Mouse (Mus musculus) spleen, postnatal 10 days (tissue): Measurements from ENCODE around the gene Usf2.
A peak's percentile ranks its signal among the peaks of the same experiment; 100 is the strongest.

Experiments used
- DNase-seq, 2 experiments: peaks; one replicate each; pipeline ENCODE4 v3.0.0; 2021 to 2022; ENCODE audit warnings: low spot score in 2 of 2

The Usf2 gene

DNA sequence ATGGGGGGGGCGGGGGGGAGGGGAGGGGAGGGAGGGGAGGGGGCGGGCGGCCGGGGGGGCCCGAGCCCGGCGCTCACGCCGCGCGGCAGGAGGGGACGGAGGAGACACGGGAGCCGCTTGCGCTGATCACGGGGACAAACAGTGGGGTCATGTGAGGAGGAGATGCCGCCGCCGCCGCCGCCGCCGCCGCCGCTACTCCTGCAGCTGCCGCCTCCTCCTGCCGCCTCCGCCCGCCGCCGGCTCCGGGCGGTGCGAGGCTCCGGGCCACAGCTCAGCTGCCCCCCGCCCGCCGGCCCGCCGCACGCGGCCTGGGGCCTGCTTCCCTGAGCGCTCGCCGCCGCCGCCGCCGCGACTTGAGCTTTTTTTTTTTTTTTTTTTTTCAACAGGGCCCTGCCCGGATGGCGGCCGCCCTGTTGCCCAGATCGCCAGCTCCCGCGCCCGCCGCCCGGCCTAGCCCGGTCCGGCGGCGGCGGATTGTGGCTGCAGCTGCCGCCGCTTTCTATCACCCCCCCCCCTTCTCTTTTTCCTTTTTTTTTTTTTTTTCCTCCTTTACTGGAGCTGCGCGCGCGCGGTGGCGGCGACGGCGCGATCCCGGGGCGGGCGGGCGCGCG is at the start of gene Usf2:
Gene Usf2, minus strand, starts transcription at position 48 of the 611 bp plus-strand sequence.
- DNase-seq: peak; percentile 73 to 84

DNA sequence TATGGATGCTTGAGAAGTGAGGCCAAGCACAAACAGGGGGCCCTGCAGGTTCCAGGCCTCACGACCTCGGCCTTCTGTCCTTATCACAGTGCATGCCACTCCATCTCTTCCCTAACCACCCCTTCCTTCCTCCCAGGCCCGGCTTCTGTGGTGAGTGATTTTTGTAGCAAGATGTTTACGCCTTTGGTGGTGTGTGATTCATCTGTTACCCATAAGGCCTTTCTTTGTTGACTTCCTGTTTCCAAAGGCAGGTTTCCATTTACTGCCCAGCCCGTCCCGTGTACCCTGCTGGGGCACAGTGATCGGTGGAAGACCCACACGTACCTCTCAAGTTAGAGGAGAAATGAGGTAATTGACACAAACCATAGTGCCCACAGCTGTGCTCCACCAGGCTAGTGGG is 46.0 kb upstream of the Usf2 start:
- DNase-seq: peak; percentile 22 to 46

DNA sequence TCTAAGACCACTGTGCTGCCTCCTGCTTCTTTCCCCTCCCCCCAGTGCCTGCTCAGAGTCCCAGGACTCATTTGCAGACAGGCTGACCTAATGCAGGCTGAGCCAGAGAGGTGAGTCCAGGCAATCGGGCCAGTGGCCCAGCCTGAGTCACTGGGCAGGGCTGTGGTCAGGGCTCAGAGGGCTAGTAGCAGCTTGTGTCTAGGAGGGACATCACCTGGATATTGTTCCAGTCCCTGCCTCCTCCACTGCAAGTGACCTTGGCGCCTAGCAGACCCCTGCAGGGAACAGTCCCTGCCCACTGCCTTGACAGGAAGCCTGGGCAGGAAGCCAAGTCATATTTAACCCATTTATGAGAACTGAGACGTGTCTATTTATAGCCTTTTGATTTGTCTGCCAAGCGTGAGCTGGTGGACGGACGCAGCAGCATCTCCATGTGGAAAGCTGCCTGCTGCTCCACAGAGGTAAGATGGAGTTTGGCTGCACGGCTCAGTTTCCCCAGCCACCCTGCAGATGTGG is 44.0 kb upstream of the Usf2 start:
- peak; percentile 43 to 65 for DNase-seq

DNA sequence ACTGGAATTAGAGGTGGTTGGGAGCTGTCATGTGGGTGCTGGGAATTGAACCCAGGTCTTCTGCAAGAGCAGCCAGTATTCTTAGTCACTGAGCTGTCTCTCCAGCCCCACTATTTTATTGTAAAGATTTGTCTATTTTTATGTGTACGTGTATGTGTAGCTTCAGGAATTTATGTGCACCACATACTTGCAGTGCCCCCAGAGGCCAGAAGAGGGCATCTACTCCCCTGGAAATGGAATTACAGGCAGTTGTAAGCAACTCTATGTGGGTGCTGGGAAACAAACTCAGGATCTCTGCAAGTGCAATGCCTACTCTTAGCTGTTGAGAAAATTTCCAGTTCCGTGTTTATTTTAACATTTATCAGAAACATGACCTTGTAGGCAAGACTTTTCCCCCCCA is 39.9 kb upstream of the Usf2 start:
- DNase-seq: no peak

DNA sequence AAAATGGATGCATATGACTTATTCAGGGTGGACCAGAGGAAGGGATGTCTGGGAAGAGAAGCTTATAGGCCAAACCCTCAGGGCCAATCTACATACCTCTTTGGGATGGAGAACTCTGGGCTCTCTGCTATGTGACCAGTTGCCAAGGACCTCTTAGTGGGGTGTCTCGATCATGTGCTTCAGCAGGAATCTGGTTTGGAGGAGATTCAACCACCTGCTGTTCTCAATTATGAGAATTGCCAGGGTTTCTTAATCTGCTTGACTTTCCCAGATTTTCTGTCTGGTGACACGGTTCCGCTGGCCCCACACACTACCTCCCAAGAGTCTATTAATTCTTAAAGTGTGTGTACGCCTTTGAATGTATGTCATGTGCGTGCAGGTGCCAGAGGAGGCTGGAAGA is 37.4 kb upstream of the Usf2 start:
- no peak for DNase-seq

DNA sequence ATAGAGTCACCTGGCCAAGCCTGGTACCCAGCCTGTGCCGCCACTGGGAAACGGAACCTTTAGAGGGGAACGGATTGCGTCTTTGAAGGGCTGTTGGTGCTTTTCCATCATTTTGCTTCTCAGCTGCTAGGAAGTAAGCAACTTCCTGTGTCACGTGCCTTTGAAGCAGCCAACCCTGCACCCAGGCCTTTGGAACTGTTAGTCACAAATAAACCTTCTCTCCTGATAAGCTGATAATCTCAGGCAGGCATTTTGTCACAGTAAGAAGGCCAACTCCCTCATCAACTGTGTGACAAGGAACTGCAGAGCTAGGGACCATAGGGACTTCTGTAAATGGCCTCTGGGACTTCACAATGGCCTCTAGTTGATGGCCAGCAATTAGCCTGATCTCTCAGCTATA is 35.5 kb upstream of the Usf2 start:
- DNase-seq: no peak

DNA sequence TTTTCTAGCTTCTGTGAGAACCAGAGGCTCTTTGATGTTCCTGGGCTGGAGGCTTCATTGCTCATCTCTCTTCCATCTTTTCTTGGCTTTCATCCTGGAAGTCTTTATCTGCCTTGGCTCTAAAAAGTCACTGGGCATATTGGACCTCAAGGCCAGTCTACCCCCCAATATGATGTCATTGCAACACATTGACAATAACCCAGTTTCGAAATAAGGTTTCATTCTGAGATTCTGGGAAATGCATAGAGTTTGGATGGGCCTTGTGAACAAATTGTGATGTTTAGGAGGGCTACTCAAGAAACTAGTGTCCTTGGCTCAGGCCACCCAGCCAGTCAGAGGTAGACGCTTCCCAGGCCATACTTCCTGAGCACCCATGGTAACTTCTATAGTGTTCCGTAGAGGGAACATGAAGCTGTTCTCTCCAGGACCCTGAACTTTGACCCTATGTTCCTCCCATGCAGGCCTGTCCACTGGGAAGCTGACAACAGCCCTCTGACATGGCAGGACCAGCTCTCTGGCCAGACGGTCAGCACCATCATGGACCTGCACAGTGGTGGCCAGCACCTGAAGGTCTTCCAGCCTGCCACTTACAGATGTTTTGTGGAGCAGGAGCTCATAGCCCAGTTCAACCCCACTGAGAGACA is 32.0 kb upstream of the Usf2 start:
- DNase-seq: no peak

DNA sequence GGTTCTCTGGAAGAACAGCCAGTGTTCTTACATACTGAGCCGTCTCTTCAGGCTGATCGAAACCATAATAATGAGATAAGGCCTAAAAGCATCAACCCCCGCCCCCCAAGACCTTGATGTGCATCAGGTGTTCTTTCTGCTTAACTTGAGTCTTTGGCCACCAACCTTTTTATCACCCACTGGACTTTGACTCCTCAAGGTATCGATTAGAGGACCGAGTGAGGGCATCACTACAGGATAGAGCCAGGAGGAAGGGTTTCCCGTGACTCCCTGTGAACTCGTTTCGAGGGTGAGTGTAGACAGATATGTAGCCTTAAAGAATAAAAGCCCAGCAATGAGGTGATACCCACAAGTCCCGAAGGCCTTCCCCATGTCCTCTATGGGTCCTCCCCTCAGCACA is 28.8 kb upstream of the Usf2 start:
- no peak for DNase-seq

DNA sequence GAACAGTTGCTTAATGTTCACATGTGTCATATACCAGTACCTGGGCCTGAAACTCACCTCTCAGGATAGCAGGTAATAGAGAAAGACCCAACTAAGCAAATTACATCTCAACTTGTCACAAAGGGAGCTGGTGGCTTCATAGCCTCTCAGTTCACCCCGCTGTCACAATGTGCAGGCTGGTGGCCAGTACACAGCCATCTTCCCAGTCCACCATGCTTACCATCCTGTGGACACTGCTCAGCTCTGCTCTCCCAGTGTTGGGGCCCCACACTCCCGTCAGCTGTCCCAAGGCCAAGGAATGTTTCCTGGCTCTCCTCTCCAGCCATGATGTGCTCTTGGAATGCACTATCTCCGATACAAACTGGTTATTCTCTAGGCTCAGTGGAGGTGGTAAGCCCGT is 25.1 kb upstream of the Usf2 start:
- no peak for DNase-seq

DNA sequence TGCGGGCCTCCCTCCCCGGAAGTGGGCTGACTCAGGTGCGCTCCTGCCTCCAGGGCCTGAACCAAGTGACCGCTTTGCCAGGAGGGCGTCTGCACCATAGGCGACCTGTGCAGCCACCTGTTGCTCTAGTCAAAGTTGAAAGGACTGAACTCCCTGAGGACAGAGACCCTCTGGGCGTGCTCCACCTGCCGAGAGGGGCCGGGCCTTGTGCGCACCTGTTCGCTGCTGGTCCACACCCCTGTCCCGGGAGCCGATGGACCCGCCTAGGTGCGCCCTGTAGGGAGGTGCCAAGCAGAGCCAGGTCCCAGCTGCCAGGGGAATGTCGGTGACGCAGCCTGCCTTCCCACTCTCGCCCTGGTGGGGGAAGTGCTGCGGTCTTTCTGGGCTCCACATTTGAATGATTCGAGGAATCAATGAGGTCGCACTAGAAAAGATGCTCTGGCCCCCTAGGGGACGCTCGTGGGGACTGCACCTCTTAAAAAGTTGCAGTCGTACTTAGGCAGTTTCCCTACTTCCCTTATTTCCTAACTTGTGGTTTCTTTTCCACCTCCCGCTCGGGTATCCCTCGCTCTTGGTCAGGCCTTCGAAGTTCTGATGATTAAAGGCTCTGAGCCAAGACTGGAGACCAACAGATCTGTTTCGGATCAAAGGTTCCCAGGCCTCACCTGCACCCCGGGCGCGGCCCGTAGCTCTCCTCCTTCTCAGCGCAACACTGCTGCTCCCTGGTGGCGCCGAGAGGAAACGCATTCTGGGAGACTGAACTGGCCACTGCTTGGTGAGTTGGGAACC is 17.1 kb upstream of the Usf2 start, which contains the start of gene Fam187b:
Gene Fam187b, plus strand, starts transcription at position 290 of the 789 bp plus-strand sequence.
- peak; percentile 87 to 92 for DNase-seq

DNA sequence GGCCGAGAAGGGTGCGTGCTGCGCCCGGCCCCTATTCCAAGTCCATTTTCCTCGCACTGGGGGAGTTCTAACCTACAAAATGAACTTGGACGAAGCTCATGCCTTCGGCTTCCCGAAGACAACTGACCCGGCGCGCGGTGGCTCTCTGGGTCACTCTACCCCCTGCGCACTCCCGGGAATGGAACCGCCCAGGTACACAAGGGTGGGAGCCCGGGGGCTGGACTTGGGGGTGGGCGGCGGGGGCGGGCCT is 16.6 kb upstream of the Usf2 start, which contains the start of gene Lsr:
Gene Lsr, minus strand, starts transcription at position 214 of the 250 bp plus-strand sequence.
- no peak for DNase-seq

DNA sequence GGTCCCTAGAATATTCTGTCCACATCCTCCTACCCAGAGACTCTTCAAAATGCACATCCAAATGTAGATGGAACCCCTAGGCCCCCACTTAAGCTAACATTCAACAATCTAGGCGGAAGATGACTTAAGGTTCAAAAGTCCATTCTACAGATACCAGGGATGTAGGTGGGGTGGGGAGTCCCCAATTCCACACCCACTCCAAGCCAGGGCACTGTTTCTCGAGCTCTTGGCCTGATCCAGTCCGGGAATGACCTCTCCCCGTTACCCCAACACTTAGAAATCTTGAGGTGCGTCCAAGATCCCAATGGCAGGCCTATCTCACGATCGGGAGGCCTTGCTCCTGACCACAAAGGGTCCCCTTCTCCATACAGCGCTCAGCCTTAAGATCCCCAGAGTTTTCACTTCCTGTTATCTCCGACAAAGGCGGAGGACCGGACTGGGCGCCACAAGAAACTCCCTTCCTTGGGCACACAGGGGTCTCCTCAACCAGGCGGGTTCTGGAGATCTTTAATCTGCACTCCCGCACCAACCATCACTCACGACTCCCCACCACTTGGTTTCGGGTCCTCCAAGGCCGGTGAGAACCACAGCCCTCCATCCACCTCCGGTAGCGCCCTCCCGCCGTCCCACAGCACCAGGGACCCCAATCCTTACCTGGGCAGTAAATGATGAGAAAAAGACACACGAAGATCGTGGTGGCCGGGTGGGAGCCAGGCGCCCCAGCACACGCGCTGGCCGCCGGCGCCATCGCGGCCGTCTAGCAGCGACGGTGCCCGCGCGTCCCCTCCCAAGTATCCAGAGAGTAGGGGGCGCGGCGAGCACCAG is 16.0 kb upstream of the Usf2 start:
- no peak for DNase-seq

DNA sequence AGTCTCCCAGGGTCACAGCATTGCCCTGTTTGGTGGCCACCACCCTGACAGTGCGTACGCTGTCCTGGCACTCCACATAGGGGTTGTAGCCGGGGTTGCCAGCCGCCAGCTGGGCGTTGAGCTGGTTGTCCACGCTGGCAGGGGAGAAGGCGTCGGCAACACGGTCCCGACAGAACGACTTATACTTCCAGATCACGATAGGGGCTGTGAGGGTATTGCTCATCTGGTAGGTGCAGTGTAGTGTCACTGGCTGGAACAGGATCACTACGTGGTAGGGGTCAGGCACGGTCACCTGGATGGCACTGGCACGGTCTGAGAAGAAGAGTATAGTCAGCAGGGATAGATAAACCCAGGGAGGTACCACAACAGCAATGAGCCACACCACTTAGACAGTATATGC is 15.3 kb upstream of the Usf2 start:
- no peak for DNase-seq

DNA sequence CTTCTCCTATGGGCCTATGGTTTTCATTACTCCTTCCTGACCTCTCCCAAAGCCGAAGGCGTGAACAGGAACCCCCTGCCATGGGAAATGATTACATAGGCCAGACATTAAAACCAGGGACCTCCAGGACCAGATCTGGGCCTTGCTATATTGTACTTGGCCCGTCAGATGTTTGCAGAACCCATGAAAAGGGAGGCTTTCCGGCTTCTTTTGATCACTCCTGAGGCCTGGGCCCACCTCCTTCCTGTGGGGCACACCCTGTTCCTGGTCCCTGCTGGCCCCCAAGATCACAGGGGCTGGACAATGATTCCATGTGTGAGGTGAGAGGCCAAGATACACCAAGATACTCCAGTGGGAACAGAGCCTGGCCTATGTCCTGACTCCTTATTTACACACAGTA is 12.6 kb upstream of the Usf2 start:
- no peak for DNase-seq

DNA sequence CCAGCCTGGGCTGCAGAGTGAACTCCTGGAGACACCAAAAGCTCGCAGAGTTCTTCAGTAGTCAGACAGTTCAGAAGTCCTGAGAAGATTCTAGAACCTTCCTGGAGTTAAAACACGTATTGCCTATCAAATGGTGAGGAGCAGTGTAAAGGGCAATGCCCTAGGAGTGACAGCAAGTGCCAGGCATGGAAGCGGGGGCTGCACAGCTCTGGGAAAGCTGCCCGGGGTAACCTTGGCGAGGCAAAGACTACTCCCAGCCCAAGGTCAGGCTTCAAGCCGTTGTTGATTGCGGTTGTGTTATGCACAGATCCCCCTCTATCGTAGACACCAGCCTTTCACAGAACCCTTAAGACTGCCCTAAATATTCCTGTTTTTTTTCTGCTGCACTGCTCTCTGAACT is 12.0 kb upstream of the Usf2 start:
- no peak for DNase-seq

DNA sequence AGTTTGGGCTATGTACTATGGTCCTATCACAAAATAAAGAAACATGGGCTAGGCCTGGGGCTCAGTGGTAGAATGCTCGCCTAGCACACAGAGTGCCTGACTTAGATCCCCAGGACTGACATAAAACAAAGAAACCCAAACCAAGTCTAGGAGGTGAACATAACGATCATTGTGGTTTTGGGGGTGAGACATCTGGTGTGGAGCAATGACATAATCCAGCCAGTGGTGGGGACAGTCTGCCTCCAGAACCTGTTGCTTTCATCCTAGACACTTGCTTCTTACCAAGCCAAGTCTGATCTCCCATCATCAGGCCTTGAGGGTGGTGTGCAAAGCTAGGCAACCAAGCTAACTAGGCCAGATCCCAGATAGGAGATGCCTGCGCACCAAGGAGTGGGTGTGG is 10.1 kb upstream of the Usf2 start:
- DNase-seq: no peak

DNA sequence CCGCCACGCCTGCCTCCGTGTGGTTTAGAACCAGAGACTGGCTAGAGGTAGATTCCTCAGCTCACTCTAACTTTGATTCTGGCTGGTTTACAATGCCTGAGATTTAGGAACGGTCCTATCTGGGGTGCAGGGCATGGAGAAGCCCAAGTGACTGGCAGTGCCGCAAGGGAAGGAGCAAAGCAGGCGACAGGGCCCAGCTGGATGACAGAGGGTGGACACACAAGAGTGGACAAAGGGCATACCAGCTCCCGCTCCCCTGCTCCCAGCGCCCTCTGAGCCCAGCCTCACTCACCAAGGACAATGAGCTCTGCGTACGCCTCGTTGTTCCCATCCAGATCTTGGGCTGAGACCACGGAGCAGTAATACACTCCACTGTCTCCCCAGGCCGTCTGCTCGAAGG is 9.1 kb upstream of the Usf2 start:
- DNase-seq: no peak

DNA sequence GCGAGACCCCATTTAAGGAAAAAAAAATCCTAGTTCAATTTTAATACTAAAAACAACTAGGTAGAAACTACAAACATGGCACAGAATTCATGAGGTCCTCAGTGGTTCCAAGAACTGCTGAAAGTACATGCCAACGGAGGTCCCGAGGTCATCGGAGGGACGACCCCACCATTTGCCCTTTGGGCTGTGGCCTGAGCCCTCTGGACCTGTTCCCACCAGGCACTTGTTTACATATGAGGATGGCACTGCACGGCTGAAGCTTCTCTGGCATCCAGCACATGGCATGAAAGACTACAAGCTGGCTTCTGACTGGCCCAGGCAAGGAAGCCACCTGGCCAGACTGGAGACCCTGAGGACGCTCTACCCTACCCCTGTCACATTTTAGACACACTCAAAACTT is 7.8 kb upstream of the Usf2 start:
- no peak for DNase-seq

DNA sequence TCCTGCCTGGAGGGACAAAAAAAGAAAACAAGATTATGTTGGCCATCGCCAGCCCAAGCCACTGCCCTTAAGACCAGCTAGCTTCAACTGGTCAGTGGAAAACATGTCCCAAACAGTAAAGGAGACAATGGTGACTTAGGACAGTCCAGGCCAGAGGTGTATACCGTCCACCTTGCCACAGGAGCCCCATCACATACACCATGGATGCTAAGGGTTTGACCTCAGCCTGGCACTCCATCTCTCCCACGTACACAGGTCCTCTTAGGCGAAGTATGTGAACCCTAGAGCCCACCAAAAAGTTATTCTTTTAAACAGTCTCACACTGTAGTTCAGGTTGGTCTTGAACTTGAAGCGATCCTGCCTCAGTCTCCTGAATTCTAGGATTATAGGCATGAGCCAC is 6.3 kb upstream of the Usf2 start:
- no peak for DNase-seq

DNA sequence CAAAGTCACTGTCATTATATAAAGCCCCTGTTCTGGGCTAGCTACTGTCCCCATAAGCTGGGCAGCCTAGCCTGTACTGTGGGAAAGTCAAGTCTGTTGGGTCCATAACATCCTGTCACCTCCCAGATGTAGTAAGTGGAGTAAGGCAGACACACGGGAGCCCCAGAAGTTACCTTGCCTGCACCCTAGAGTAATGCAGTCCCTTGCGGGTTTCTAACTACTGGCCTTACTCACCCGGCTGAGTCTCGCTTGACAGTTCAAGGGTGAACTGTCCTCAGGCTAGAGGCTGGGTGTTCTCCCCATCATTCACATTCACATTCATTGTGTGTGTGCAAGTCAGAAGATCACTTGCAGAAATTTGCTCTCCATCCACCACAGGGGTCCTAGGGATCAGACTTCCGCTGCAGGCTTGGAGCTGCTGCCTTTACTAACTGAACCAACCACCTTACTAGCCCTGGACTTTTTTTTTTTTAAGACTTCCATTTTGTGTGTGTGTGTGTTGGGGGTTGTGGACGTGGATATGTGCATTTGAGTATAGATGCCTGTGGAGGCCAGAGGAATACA is 3.3 kb upstream of the Usf2 start:
- no peak for DNase-seq

DNA sequence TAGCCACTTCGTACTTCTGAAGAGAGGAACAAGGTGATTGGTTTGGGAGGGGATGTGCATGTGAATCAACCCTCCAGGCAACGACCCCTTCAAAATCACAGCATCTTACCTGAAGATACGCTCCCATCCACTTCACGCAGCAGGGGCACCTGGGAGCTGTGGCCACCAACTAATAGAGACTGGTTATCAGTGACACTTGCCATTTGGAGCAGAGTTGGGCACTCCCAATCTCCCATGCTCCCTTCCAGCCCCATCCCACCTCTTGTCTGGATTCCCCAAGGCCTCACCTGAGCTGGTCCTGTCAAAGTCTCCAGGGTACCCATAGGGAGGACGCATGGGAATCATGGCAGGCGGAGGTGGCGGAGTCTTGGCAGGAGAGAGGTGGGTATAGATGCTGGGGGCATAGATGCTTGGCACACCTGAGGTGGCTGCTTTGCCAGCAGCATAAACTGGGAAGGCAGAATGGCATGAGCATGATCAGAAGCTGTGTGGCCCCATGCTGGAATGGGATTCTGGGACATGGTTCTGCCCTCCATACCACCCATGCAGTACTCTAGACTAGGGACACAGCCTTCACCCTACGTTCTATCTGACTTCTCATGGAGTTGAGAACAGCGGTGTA is 2.4 kb upstream of the Usf2 start:
- DNase-seq: no peak
